Mouse (Mus musculus) left cerebral cortex, adult 18-20 months (tissue): Measurements from ENCODE around the gene Olfr465-ps1. TPM values are rescaled to one million over a fixed set of nuclear protein-coding genes. Genes with fewer than 3 reads are reported as not detected.

Experiments used
- DNase-seq, 2 experiments: peaks; one replicate each; pipeline ENCODE4 v3.0.0; 2021 to 2022; ENCODE audit warnings: low spot score in 2 of 2, mixed read lengths in 1 of 2
- long read RNA-seq, 2 experiments: library from polyadenylated mRNA; stranded (forward); transcript quantifications; one replicate each; pipeline ENCODE4 v2.0.0; 2021
- total RNA-seq, 2 experiments: library from RNA; stranded (reverse); gene quantifications; 2 replicates each; pipeline ENCODE4 v1.2.3; 2021

Olfr465-ps1 gene
- total RNA-seq: not detected
- long read RNA-seq, experiment 1: 0 reads
- long read RNA-seq, experiment 2: 0 reads

DNA sequence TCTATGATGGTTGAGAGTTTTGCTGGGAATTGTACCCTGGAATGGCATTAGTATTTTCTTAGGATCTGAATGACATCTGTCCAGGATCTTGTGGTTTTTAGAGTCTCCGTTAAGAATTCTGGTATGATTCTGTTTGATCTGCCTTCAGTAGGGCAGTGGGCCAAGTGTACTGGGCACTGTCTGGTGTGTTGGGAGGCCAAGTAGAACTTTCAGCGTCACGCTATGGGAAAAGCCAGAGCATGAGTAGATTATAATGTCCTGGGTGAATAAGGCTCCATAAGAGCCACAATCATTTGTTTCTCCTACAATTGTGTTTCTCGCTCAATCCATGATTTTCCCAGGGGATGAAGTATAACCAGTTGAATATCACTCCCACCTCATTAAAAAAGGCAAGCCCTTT is at the start of gene Olfr465-ps1:
TSS of gene Olfr465-ps1 (plus strand) at position 301 of the 400 bp plus-strand sequence.
- no peak for DNase-seq

DNA sequence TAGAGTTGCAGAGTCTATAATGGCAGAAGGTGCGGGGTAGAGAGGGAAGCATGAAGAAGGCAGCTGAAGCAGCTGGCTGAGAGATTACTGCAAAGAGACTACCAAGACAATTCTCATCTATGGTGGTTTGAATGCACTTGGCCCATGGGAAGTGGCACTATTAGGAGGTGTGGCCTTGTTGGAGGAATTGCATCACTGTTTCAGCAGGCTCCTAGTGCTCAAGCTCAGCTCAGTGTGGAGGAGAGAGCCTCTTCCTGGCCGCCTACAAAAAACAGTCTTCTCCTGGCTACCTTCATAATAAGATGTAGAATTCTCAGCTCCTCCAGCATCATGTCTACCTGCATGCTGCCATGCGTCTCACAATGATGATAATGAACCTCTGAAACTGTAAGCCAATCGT is 42.0 kb upstream of the Olfr465-ps1 start:
- DNase-seq: no peak

DNA sequence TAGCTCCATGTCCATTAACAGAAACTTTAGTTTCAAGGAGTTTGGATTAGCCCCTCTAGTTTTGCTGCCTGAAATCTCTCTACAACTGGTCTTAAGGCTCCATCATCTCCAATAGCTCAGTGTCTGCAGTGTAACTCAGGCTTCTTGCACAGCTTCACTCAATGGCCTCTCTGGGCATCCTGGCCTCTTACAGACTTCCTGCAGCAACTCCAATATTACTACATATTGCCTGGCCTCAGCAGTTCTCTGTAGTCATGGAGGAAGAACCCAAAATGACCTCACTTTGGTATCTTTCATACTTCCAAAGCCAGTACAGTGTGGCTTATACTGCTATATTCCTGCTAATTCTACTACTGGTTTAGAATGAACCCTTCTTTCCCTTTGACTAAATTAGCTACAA is 40.9 kb upstream of the Olfr465-ps1 start:
- no peak for DNase-seq

DNA sequence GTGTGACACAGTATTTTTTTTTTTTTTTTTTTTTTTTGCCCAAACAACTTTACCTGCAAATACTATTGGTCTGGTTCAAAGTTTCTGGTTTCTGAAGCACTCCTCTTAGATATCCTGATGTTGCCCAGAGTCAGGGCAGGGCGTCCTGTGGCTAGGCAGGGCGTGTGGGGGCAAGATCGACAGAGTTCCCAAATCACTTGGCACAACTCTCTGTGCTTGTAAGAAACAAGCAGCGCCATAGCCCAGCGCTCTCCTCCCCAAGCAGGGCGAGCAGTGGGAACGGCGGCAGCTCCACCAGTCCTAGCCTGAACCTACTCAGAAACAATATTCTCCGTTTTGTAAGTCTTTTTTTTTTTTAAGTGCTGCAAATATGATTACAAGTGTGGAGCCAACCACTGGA is 37.2 kb upstream of the Olfr465-ps1 start:
- DNase-seq: no peak

DNA sequence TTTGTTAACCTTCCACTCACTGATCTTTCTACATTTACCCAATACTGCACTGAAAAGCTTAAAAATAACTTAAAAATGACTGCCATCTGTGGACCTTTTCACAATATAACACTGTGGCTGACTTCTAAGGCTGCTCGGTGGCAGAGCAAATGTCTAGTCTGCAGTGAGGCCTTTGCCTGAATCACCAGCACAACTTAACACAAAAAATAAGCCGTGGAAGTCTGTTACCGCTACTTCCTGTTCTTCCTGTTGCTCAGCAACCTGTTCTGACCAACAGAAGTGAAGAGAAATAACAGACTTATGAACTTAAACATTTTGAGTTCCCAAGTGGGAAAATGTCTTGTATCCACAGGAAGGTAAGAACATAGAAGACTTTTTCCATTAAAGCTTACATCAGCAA is 36.7 kb upstream of the Olfr465-ps1 start:
- DNase-seq: no peak

DNA sequence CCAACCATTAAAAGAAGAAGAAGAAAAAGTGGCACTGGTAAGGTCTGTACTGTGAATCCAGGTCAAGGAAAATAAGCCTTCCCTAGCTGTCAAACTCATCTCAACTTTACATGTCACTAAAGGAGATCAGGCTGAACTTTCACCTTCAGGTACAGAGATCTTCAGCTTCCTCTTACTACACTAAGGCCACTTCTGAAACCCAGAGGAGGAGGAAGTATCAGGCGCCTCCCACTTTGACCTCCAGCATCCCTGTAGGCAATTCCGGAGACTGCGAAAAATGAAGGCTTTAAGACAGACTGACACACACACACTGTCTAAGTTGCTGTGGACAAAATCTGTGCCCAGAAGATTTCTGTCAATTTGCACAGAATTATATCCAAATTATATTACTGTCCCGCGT is 25.9 kb upstream of the Olfr465-ps1 start:
- DNase-seq: no peak

GRCm38 (mm10) chr13:65112459-65113110 is 25.3 kb upstream of the Olfr465-ps1 start, which contains the start of gene Mfsd14b:
Gene Mfsd14b (minus strand): TSS chr13:65112975.
- peak; percentile 92 for DNase-seq

- DNase-seq: no peak
Observed at GRCm38 (mm10) chr13:65113239-65113638, 24.6 kb upstream of the Olfr465-ps1 start.

- DNase-seq: no peak
Observed at GRCm38 (mm10) chr13:65120984-65121383, 16.9 kb upstream of the Olfr465-ps1 start.

DNA sequence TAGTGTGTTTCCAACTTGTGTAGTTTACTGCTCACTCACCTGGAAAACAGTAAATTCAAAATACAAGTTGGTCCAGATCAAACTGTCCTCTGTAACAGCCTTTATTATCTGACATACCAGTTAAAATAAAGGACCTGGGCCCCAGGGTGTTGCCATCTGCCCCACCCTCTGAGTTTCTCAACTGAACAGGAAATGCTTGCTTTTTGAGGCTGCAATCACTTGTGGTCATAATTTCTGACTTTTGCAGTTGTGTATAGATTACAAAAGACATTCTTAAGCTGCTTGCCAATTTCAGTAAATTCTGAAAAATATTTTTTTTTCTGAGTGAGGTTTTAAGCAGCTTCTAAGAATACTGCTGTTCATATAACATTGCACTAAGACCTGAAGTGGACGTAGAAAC is 15.8 kb upstream of the Olfr465-ps1 start:
- DNase-seq: no peak

- DNase-seq: no peak
Observed at GRCm38 (mm10) chr13:65127063-65127847, 10.6 kb upstream of the Olfr465-ps1 start.

DNA sequence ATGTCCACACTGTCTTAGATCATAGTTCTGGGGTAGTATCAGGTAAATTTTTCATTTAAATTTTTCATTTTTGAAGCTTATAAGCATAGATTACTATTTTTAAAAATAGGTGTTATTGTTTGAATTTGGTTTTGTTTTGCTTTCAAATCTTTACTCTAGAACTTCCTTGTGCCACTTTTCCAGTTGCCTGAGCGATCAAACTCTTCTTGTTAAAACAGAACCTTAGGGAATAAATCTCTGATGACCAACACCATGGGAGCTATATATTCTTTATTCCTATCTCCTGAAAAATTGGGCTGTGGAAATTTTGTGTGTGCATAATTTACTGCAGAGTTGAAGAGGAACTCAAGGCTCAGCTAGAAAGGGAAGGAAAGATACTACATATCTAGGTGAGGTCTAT is 12.1 kb downstream of the Olfr465-ps1 start, which contains the start of gene Olfr466:
TSS of gene Olfr466 (plus strand) at position 301 of the 400 bp plus-strand sequence.
- no peak for DNase-seq

GRCm38 (mm10) chr13:65174102-65174501 is 36.2 kb downstream of the Olfr465-ps1 start:
- DNase-seq: no peak

DNA sequence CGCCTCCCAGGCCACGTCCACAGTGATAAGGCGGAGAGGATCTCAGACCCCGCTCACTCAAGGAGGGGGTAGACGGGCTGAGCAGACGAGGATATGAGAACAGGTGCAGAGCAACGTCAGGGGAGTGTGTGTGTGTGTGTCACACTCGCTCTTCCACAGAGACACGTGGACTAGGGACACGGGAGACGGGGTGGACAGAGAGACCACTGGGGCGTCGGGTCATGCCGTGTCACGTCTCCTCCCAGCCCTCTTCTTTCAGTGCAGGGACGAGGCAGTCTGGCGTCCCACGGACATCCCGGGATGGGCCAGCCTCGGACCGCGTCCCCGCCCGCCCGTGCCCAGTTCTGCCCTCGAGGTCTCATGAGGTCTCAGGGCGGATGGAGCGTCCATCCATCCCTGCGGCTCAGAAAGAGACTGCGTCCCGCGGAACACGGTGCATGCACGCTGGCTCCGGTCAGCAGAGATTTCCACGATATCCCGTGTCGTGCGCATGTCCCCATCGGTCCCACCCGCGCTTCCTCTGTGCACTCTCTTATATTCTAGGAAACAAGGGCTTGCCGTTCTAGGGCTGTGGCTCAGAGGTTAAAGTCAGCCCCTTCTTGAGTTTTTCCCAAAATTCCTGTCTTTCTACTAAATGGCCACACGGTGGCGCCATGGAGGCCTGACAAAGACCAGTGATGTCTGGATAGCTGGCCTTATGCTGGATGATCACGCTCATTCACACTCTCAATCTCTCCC is 38.0 kb downstream of the Olfr465-ps1 start:
- DNase-seq: peak; percentile 1 to 9

GRCm38 (mm10) chr13:65176472-65177091 is 38.7 kb downstream of the Olfr465-ps1 start:
- no peak for DNase-seq

Other genes with a start within 250 kb of the Olfr465-ps1 start
- 1 to 10 TPM; 4.3 to 5.0 TPM for gene Cntnap3, start 234.1 kb upstream of the Olfr465-ps1 start, total RNA-seq
- not detected for gene Spata31, start 220.7 kb upstream of the Olfr465-ps1 start, total RNA-seq
- not detected for gene Spata31d1c, start 105.0 kb upstream of the Olfr465-ps1 start, total RNA-seq
- gene Prss47, start 85.3 kb upstream of the Olfr465-ps1 start, total RNA-seq: not detected
- gene Mfsd14b, start 25.1 kb upstream of the Olfr465-ps1 start, total RNA-seq: 10 to 100 TPM; 43.2 to 48.0 TPM
- not detected for gene Olfr466, start 12.2 kb downstream of the Olfr465-ps1 start, total RNA-seq
- gene Nlrp4f, start 67.9 kb downstream of the Olfr465-ps1 start, total RNA-seq: not detected
- gene Gm10775, start 121.5 kb downstream of the Olfr465-ps1 start, total RNA-seq: under 1 TPM; 0.28 to 0.42 TPM
- gene Zfp369, start 140.7 kb downstream of the Olfr465-ps1 start, total RNA-seq: 10 to 100 TPM; 59.7 to 67.9 TPM